Mouse (Mus musculus) CD4-positive helper T cell, adult 2 months (primary cell): Measurements from ENCODE around the gene Ntm.

ENCODE experiments used
- DNase-seq: peaks from one replicate; pipeline ENCODE4 v3.0.0-alpha.2; 2012; ENCODE audit warnings: low read depth, missing footprints, low spot score

Ntm gene

DNA sequence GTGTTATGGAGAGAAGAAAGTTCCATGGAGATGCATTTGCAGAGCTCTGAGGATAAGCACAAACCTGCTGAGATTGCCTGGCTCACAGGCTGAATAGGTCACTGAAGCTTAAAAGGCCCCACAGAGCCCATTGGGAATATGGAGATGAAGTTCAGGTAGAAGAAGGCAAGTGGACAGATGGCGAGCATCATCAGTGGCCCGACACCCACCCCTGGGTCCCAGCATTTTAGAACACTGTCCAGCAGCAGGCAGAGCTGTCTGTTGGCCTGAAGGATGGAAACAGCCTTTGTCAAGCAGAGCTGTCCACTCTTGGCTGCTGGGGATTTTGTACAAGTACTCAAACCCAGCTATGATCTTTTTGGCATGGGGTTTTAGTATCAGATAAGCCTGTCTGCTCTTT lies 722.1 kb downstream of the Ntm start:
- no peak for DNase-seq

DNA sequence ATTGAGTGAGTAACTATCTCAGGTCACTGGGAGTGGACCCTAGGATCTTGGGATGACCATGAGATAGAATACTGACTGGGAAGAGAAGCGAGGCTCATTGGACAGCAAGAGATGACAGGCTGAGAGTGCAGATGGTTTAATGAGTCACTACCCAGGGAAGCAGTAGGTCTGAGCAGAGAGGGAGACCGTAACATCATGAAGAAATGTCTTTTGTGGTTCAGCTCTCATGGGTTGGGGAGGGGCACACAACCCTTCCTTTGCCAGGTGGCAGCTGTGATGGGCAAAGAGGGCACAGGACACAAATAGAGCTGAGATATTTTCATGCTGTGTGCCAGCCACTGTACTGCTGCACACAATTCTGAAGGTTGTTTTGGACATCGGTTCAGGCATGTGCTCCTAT lies 724.0 kb downstream of the Ntm start:
- no peak for DNase-seq

DNA sequence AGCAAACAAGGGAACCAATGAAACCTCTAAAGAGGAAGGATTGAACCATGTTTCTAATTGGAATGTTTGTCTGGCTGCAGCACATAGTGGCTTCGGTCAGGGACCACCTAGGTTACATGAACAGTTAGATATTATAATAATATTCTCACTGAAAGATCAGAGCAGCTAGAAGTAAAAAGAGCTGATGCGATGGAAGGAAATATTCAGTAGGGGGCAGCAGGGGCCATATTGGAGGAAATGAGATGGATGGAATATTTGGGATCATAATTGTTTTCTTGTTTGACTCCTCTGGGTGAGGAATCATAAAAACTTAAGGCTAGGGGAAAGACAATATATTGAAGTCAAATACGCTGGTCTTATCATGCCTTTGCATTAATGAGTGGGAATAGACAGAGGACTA lies 726.2 kb downstream of the Ntm start:
- DNase-seq: no peak

DNA sequence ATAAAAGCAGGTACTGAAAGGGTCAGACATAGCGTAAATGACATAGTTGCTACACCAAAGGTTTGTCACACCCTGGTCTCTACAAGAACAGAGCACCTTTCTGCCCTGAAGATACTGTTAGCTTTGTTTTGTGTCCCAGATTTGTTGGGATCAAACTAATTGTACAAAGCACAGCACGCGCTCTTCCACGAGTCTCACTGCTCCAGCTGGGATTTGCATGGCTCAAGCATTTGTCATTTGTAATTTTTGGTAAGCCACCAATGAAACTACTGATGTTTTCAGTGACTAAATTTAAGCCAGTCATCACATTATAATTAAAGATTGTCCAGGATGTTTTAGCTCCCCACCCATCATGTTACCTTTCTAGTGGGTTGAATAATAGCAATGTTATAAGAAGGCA lies 735.2 kb downstream of the Ntm start:
- DNase-seq: no peak

DNA sequence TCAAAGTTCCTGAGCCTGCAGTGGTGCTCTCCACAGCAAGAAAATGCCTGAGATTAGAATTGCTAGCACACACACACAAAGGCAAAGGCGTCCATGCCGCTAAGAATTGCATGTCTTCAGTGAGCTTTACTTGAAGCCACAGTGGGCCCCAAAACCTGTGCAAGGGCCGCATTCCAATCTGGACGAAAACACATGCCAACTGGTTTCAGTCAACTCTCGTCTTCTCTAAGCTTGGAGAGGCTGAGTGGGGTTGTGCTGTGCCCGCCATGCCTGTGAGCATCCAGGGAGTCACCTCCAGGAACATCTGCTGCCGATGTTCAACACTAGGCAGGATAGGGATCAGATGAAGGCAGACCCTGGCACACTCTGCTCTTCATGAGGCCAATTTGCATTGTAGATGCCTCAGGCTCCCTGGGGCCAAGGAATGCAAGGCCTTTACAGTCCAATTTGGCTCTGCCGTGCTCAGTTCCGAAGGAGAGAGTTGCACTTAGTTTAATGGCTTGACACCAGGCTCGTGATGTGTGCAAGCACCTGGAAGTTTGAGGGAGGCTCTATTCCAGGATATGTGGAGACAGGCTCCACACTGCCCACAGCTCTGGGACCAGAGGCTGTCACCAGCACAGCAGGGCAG lies 739.9 kb downstream of the Ntm start:
- no peak for DNase-seq

DNA sequence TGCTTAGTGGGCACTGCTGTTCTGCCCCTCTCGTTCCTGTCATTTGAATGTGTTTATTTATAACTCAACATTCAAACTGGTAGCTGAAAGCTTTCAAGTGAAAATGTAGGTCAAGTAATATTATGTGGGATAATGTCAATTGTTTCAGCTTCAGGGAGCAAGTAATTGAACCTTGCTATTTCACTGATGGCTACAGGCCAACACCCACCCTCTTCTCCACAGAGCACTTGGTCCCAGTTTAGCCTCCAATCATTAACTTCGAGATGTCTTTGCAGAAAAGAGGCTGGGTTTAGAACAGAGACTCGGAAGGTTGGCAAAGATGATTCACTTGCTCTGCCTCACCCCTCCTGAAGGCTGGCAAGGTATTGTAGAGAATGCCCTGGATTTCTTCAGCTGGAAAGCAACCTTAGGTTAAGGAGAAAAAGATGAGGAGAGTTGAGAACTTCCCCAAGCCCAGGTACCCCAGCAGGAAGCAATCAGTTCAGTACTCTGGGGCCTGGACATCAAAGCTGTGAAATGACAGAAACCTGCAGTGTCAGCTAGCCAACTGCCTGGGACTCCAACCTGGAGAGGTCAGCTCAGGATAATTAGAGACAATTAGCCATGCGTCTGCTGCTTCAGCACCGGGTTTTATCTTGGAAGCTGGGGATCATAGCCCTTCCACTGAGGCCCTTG lies 741.9 kb downstream of the Ntm start:
- DNase-seq: no peak

DNA sequence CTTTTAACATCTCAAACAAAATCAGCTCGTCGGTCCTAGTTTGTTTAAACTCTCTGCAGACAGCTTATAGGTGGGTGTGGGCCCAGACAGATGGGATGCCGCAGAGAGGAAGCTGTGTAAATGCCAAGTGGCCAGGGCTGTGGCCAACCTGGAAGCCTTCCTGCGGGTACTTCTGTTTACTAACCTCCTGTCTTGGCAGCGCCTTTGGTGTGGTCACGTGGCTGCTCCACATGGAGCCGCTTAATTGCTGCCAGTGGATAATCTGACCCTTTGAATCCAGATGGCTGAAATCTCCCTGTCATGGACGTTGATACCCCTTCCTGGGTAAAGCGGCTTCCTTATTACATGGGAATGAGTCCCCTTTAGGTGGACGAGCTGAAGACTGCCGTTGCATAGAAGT lies 742.4 kb downstream of the Ntm start:
- DNase-seq: no peak

DNA sequence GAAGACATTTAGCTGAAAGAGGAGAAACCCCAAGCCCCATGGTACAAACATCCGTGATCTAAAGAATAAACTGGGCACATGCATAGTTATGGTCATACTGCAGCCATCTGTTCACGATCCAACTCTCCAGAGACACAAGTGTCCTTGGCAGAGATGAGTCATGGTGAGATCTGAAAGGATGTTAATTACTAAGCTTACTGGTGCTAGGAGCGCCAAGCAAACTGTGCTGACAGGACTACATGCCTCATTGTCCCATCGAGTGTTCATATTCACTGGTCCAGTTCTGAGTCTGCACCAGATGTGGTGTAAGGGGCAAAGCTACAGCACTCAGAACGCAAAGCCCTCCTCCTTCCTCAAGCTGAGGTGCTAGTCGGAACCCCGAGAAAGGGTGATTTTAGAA lies 745.0 kb downstream of the Ntm start:
- no peak for DNase-seq

DNA sequence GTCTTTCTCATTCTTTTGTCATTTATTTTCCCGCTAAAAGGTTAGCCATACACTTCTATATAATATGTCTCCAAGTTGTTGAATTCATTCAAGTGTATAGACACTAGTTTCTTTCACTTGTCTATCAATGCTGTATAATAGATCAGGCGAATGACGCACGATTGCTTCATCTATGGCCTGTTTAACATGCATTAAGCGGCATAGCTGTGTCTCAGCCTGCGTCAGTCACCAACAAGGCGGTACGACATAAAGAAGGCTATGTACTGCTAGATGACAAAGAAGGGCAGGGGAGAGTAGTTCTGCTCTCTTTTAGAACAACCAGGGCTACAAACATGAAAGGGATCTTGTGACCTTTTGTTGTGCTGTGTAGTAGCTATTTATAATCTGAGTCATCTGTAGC lies 746.4 kb downstream of the Ntm start:
- no peak for DNase-seq

DNA sequence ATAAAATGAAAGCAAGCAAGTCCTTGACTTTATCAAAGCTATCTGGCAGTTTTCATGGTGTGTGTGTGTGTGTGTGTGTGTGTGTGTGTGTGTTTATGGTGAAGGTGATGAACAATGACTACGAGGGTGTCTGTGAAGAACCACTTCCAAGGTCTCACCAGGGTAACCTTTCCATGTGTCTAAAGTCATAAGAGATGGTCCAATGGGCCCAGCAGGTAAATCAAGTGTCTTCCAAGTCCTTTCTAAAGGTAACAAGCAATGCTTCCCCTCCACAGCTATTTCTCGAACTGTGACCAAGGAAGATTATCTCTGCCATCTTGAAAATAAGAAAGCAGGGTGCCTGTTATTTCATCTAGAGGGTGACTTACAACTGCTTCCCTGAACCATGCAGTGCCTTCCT lies 747.1 kb downstream of the Ntm start:
- no peak for DNase-seq

DNA sequence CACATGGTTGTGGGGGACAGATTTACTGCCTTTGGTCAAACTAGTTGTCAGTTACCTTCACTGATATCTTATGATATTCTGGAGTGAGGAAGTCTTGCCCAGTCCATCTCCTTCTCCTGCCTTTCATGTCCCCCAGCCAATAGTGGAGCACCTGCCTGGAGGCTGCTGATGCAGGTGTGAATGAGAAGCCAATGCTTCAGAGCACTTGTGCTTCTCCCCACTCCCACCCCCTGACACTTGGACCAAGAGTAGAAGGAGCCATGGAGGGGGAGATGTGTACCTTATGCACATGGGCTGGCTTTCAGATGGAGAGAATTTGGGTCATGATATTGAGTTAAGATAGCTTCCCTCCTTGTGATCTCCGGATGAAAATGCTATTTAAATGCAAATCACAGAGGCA lies 747.7 kb downstream of the Ntm start:
- no peak for DNase-seq

DNA sequence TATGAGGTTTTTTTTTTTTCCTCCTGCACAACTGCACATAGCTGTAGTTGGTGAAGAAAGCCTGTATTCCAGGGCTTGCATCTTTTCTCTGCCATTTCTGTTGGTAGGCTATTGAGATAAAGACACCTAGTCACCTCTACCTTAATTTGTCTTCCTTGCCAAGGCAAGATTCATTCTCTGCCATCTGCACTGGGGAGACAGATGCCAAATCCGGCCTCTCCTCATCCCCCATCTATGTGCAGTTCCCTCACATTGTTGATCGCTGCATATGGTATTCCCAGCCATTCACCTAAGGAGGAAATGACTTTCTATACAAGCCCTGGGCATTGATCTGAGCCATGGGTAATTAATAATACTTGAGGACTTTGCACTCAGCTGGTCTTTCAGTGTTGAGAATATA lies 753.7 kb downstream of the Ntm start:
- no peak for DNase-seq

DNA sequence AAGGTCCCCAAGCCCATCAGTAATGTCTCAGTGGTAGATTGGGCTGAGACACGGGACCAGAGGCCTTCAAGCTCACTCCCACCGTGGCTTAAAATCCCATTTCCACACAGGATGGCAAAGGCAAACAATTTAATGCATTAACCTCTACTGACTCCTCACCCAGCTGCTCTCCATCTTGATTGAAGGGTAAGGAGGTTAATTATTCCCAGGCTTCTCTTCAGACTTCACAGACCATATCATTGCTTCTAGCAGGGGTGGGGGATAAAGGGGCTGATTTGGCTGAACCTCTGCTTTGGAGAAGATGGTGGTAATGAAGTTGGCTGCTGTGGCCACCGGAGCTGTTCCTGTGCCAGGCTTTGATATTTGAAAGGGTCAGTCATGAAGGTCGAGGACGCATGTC lies 754.8 kb downstream of the Ntm start:
- DNase-seq: no peak

DNA sequence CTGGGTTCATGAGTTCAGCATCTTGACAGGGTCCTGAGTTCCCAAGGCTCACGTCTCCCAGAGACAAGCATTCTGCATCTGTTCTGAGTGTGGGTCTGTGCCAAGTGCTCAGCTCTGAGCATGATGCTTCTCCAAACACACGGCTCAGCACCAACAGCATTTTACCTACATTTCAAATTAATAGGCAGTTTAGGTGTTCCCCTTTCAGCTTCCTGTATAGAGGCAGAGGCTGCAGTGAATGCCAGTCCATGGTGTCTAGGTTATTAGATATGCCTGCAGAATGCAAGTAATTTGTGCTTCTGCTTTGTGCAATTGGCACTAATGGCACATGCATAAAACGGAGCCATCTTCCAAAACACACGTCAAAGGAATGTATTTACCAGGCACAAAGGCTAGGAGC lies 757.3 kb downstream of the Ntm start:
- no peak for DNase-seq

DNA sequence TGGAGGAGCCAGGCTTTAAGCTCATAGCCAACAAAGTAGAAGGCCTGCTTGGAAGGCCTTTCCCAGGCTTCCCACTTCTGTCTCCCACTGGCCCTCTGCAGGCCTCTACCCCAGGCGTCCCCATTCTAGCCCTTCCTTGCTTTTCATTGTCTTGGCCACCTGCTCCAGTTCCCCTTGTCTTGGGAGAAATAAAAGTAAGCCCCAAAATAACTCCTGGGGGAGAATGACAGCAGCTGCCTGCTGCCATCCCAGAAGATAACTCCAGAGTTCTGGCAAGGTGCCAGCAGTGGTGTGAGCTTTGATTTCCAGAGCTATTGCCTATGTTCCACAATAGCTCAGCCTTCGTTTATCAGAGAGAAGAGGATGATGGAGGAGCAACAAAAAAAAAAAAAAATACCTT lies 760.7 kb downstream of the Ntm start:
- no peak for DNase-seq

DNA sequence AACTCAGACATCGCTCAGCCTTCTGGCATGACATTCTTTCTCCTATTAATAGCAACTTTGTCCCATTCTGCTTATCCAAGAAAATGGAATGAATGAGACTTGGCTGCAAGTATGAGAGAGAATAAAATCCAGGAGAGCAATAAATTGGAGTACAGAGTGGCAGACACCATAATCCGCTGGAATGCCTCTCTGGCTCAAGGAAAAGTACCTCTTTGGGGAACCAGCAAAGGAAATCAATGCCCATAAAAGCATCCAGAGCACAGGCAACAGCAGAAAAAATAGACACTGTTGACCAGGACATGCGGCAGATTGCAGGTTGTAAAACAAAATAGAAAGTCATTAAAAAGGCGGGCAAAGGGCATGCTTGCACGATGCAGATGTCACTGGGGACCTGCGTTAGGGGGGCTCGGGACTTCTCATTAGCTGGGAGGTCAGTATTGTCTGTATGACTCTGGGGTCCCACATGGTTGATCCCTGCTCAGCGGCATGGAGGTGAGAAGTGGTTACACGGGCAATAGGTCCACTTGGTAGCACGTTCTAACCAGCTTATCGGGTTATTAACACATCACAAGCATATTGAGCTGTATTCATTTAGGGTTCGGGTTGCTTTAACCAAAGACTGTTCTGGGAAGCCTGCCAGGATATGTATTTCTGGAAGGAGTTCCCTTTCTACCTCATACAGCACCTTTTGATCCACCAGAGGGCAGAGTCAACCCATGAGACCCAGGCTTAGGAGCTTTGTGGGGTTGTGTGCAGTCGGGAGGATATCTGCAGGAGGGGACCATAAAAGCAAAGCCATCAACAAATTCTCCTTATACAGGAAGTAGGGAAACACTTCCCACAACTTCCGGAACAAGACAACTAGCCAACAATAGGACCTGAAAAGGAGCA lies 761.5 kb downstream of the Ntm start:
- DNase-seq: no peak

DNA sequence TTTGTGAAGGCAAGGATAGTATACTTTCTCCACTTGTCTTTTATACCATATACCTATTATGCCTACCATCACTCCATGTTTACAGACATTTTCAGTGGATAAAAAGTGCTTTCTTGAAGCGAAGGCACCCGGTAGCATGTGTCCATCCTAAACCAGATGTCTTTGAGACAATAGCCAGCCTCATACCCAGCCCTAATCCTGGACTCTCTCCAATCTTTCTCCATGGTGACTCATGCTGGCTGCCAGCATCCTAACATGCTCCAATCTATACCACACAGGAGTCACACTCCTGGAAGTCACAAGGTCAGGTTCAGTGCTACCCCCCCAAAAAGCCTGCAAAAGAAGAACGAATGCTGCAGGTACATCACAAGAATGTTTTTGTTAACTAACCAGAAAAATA lies 765.9 kb downstream of the Ntm start:
- no peak for DNase-seq

DNA sequence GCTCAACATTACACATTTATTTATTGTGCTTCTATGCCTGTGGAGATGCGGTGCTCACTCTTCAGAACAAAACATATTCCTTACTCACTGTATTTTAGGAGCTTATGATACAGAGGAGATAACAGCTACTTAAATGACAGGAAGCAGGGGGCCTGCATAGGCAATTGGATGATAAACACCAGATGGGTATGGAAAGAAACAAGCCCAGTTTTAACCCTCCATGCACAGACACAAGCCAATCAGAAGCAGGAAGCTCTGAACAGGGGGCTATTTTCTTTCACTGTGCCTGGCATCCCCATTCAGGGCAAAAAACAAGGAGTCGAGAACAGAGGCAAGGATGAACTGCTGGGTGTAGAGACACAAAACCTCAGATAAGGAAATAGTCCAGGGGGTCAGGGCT lies 768.7 kb downstream of the Ntm start:
- no peak for DNase-seq

DNA sequence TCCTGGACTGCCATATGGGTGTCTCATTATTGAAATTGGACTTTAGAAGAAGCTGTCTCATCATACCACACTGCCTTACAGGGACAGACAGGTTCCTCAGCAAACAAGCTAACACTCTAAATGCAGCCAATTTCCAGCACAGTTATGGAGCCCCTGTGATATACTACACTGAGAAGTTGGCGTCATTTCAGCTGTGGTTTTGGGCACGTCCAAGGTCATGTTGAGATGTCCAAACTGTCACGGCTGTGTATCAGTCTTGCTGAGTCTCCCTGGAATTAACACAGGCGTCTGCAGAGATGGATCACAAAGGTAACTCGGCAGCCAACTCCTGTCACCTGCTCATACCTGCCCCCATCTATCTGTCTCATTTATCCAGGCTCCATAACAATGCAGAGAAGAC lies 779.9 kb downstream of the Ntm start:
- DNase-seq: no peak

DNA sequence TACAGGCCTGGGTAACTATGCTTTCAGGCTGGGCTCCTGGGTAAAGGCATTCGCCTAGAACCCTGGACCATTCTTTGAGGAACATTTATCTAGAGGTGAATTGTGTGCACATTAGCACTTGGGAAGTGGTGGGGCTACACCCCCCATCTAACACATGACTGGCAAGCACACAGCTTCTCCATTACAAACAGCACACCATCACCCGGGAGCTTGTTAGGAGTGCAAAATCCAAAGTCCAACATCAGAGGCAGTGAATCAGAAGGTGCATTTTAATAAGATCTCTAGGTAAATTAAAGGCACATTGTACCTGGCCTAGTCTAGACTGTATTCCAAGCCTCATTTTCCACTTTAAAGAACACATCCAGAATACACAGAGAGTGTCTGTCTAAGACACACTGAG lies 781.3 kb downstream of the Ntm start:
- DNase-seq: no peak

DNA sequence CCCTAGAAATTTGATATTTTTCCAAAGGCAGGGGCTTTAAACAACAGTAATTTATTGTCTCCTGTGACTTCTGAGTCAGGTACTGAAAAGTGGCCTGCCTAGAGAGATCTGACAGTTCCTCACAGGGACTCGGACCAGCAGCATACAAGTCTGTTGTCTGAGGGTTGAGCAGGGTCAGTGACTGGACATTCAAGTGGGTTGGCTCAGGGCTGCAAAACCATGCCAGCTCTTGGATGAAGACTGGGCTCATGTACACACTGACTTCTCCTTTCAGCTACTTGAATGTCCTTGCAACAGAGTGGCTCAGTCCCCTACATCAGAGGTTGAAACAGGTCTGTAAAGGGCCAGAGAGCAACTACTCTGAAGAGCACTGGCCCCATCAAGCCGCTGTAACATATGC lies 797.2 kb downstream of the Ntm start:
- DNase-seq: no peak

DNA sequence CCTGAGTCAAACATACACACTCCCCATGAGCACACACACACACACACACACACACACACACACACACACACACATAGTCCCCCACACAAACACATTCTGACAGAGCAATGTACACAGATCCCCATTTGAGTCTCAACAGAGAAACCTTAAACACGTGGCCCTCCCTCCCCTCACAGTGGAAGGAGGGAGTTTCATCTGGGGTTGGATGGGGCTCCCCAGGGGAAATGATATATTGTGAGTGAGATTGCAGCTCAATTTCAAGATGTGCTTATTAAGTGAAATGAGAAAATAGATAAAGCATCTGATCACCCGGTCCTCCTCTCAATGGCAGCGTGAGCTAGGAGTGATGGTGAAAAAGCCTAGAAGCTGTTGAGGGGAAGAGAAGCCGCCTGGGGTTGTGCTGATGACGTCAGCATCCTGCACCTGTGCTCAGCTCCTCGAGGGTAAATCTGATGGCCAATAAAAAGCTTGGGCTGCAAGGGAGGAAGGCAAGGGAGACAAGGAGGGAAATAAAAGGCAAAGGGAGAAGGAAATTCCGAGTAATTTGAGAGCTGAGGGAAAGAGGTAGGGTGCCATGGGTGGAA lies 801.8 kb downstream of the Ntm start:
- no peak for DNase-seq

DNA sequence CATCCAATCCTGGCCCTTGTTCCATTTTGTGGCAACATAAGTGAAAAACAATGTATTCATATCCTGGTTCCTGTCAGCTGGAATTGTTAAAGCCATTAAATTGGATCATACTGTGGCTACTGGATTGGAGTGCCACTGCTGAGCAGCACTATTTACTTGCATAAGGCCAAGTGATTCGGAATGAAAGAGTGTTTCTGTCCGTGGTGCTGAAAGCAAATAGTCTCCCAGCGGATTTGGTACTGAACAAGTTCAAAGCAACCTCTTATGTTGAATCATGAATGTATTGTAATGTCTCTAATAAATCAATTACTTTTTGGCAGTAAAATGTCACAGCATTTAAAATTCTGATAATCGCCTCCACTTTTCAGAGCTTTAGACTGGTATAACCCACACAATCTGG lies 817.0 kb downstream of the Ntm start:
- no peak for DNase-seq
